Mouse (Mus musculus) MEL (cell line): Measurements from ENCODE around the gene Ncln. TPM values are rescaled to one million over a fixed set of nuclear protein-coding genes. Genes with fewer than 3 reads are reported as not detected.
A peak's percentile ranks its signal among the peaks of the same experiment; 100 is the strongest.

Experiments used
- DNase-seq: peaks from one replicate; pipeline ENCODE4 v3.0.0; 2011; ENCODE audit warnings: low read depth, low spot score
- H3K27ac ChIP-seq: 2 replicates; pipeline ENCODE4 v1.5.1; 2012; ENCODE audit warnings: low read depth, mild to moderate bottlenecking, control low read depth, low read length, moderate library complexity; ENCODE audit not compliant: control insufficient read depth
- H3K27me3 ChIP-seq, 2 experiments: fragments of 150-350 bp in 1 of 2; sonication (generic) in 1 of 2; 2 replicates each; pipeline ENCODE4 v1.6.1; 2012; ENCODE audit warnings: low read length in 2 of 2, mild to moderate bottlenecking in 2 of 2, improper control_type of control experiment in 1 of 2, moderate library complexity in 1 of 2; ENCODE audit not compliant: insufficient read depth in 2 of 2, control insufficient read depth in 1 of 2
- H3K36me3 ChIP-seq, 2 experiments: 2 replicates each; pipeline ENCODE4 v1.6.1; 2012 to 2014; ENCODE audit warnings: low read length in 2 of 2, improper control_type of control experiment in 1 of 2, inconsistent platforms in 1 of 2, mild to moderate bottlenecking in 1 of 2; ENCODE audit not compliant: insufficient read depth in 2 of 2, control insufficient read depth in 1 of 2
- H3K4me1 ChIP-seq, 2 experiments: fragments of 150-350 bp in 1 of 2; sonication (generic) in 1 of 2; 2 replicates each; pipeline ENCODE4 v1.6.1; 2012; ENCODE audit warnings: low read length in 2 of 2, improper control_type of control experiment in 1 of 2, mild to moderate bottlenecking in 1 of 2; ENCODE audit not compliant: insufficient read depth in 2 of 2, control insufficient read depth in 1 of 2
- H3K4me3 ChIP-seq, 2 experiments: fragments of 150-350 bp in 1 of 2; sonication (generic) in 1 of 2; 2 replicates each; pipeline ENCODE4 v1.5.1; 2012; ENCODE audit warnings: low read depth in 2 of 2, low read length in 2 of 2, mild to moderate bottlenecking in 2 of 2, moderate library complexity in 2 of 2, control low read depth in 1 of 2, improper control_type of control experiment in 1 of 2; ENCODE audit not compliant: control insufficient read depth in 1 of 2, insufficient read depth in 1 of 2
- H3K79me2 ChIP-seq: 2 replicates; pipeline ENCODE4 v1.6.1; 2012; ENCODE audit warnings: mild to moderate bottlenecking, low read length, moderate library complexity; ENCODE audit not compliant: control insufficient read depth, poor library complexity, insufficient read depth
- H3K9ac ChIP-seq: 2 replicates; pipeline ENCODE4 v1.6.1; 2012; ENCODE audit warnings: low read depth, mild to moderate bottlenecking, control low read depth, low read length, moderate library complexity; ENCODE audit not compliant: control insufficient read depth, poor library complexity, severe bottlenecking
- H3K9me3 ChIP-seq: fragments of 150-350 bp; sonication (generic); replicated peaks from 2 replicates; pipeline ENCODE4 v1.6.1; 2012; ENCODE audit warnings: mild to moderate bottlenecking, low read length, improper control_type of control experiment, moderate library complexity; ENCODE audit not compliant: insufficient read depth
- BHLHE40 ChIP-seq: IDR thresholded peaks from 2 replicates; pipeline ENCODE4 v1.6.1; 2012; ENCODE audit warnings: low read depth, mild to moderate bottlenecking, inconsistent platforms, low read length, improper control_type of control experiment, borderline replicate concordance
- CTCF ChIP-seq, 3 experiments: IDR thresholded peaks in 2 of 3; conservative IDR thresholded peaks in 1 of 3; 2 replicates each; pipeline ENCODE4 v1.5.1; 2011 to 2012; ENCODE audit warnings: low read length in 3 of 3, low read depth in 2 of 3, mild to moderate bottlenecking in 2 of 3, improper control_type of control experiment in 1 of 3, inconsistent platforms in 1 of 3, mixed read lengths in 1 of 3, moderate library complexity in 1 of 3; ENCODE audit not compliant: control insufficient read depth in 1 of 3, insufficient read depth in 1 of 3, poor library complexity in 1 of 3, severe bottlenecking in 1 of 3
- EP300 ChIP-seq, 2 experiments: IDR thresholded peaks; 2 replicates each; pipeline ENCODE4 v1.6.1; 2011; ENCODE audit warnings: improper control_type of control experiment in 2 of 2, low read length in 2 of 2, low read depth in 1 of 2, mild to moderate bottlenecking in 1 of 2
- ETS1 ChIP-seq: IDR thresholded peaks from 2 replicates; pipeline ENCODE4 v1.6.1; 2012; ENCODE audit warnings: low read depth, mild to moderate bottlenecking, inconsistent platforms, low read length, improper control_type of control experiment, moderate library complexity
- GATA1 ChIP-seq: IDR thresholded peaks from 2 replicates; pipeline ENCODE4 v1.6.1; 2011; ENCODE audit warnings: low read depth, low read length, improper control_type of control experiment
- HCFC1 ChIP-seq: IDR thresholded peaks from 2 replicates; pipeline ENCODE4 v1.6.1; 2012; ENCODE audit warnings: low read depth, mild to moderate bottlenecking, inconsistent platforms, low read length, improper control_type of control experiment, moderate library complexity
- MXI1 ChIP-seq: IDR thresholded peaks from 2 replicates; pipeline ENCODE4 v1.6.1; 2011; ENCODE audit warnings: mild to moderate bottlenecking, low read depth, low read length, improper control_type of control experiment
- MYB ChIP-seq: IDR thresholded peaks from 2 replicates; pipeline ENCODE4 v1.6.1; 2011; ENCODE audit warnings: mild to moderate bottlenecking, low read depth, low read length, improper control_type of control experiment
- NRF1 ChIP-seq: IDR thresholded peaks from 2 replicates; pipeline ENCODE4 v1.6.1; 2014; ENCODE audit warnings: low read depth, mild to moderate bottlenecking, inconsistent platforms, low read length, improper control_type of control experiment, moderate library complexity; ENCODE audit not compliant: poor library complexity, insufficient read depth, severe bottlenecking
- POLR2AphosphoS5 ChIP-seq: IDR thresholded peaks from 2 replicates; pipeline ENCODE4 v1.6.1; 2012; ENCODE audit warnings: low read depth, borderline replicate concordance, mild to moderate bottlenecking, inconsistent platforms, low read length, moderate library complexity, mixed read lengths
- RCOR1 ChIP-seq: IDR thresholded peaks from 2 replicates; pipeline ENCODE4 v1.6.1; 2012; ENCODE audit warnings: low read depth, mild to moderate bottlenecking, inconsistent platforms, low read length, improper control_type of control experiment
- SIN3A ChIP-seq: IDR thresholded peaks from 2 replicates; pipeline ENCODE4 v1.6.1; 2012; ENCODE audit warnings: low read length, improper control_type of control experiment, inconsistent platforms
- SMC3 ChIP-seq: IDR thresholded peaks from 2 replicates; pipeline ENCODE4 v1.6.1; 2011; ENCODE audit warnings: low read depth, low read length, improper control_type of control experiment
- TAL1 ChIP-seq: IDR thresholded peaks from 2 replicates; pipeline ENCODE4 v1.6.1; 2012; ENCODE audit warnings: mild to moderate bottlenecking, inconsistent platforms, low read length, moderate library complexity, mixed read lengths
- TCF12 ChIP-seq: IDR thresholded peaks from 2 replicates; pipeline ENCODE4 v1.6.1; 2014; ENCODE audit warnings: low read depth, mild to moderate bottlenecking, inconsistent platforms, low read length, improper control_type of control experiment, moderate library complexity
- ZKSCAN1 ChIP-seq: IDR thresholded peaks from 2 replicates; pipeline ENCODE4 v1.6.1; 2012; ENCODE audit warnings: low read depth, mild to moderate bottlenecking, inconsistent platforms, low read length, improper control_type of control experiment, moderate library complexity
- ZNF384 ChIP-seq: IDR thresholded peaks from 2 replicates; pipeline ENCODE4 v1.6.1; 2012; ENCODE audit warnings: low read depth, mild to moderate bottlenecking, inconsistent platforms, low read length, improper control_type of control experiment
- polyA plus RNA-seq, 2 experiments: library from polyadenylated mRNA; stranded (reverse) in 1 of 2; unstranded in 1 of 2; fragments of >175 nt in 1 of 2; fragments of >200 nt in 1 of 2; gene quantifications; 2 replicates each; pipeline versions ENCODE4 v1.2.1 to v1.2.4; 2012; ENCODE audit warnings: low replicate concordance in 2 of 2, low read depth in 1 of 2; ENCODE audit not compliant: insufficient read length in 2 of 2, insufficient read depth in 1 of 2, missing spikeins in 1 of 2
- total RNA-seq: library from RNA; depleted of rRNA; stranded (reverse); fragments of 300-350 nt; gene quantifications from 2 replicates; pipeline ENCODE4 v1.2.3, GENCODE M21; 2012

Ncln gene
- total and polyA plus RNA-seq, 3 experiments, result 136 to 276 (median 215) TPM

- DNase-seq, result peak; percentile 76
- Histone ChIP-seq H3K27me3 (no peaks in the 10 kb centered on the region), H3K9me3 (no peaks in the 10 kb centered on the region), H3K27ac (peak overlapping the region; percentile 67)
- no peak for TF ChIP-seq ZKSCAN1
- peak; percentile 28 for TF ChIP-seq SIN3A
- TF ChIP-seq RCOR1, result peak; percentile 59
- no peak for TF ChIP-seq POLR2AphosphoS5
- peak; percentile 79 for TF ChIP-seq TCF12
- TF ChIP-seq MYB, result peak; percentile 81
- TF ChIP-seq NRF1, result no peak
- peak; percentile 79 for TF ChIP-seq TAL1
- peak; percentile 77 for TF ChIP-seq GATA1
- peak; percentile 12; the same call in 1 of the 2 replicates for TF ChIP-seq ETS1
- peak; percentile 75 to 91 for TF ChIP-seq EP300 (IDR thresholded peaks at IDR 0.05; ENCODE audit: low read depth in 1 of 2, low read length in 2 of 2)
- no peak for TF ChIP-seq SMC3
- peak; percentile 5; the same call in 1 of the 2 replicates for TF ChIP-seq MXI1
- no peak for TF ChIP-seq ZNF384
- TF ChIP-seq, all 39 proteins: peak for 9
- H3K4me1 ChIP-seq, result peaks cover 10 to 37% of the 10 kb centered on the region in 2 experiments
- H3K9ac ChIP-seq, result no peak overlapping the region; the same call in 1 of the 2 replicates
- H3K36me3 ChIP-seq, result peaks cover 0 to 27% of the 10 kb centered on the region in 2 experiments; a peak in 2 of 4 replicates
- peaks cover 11% of the 10 kb centered on the region for H3K79me2 ChIP-seq
- no peak overlapping the region for H3K4me3 ChIP-seq
These were observed 23.2 kb upstream of the Ncln start for GRCm38 (mm10) chr10:81519227-81519977.

DNA sequence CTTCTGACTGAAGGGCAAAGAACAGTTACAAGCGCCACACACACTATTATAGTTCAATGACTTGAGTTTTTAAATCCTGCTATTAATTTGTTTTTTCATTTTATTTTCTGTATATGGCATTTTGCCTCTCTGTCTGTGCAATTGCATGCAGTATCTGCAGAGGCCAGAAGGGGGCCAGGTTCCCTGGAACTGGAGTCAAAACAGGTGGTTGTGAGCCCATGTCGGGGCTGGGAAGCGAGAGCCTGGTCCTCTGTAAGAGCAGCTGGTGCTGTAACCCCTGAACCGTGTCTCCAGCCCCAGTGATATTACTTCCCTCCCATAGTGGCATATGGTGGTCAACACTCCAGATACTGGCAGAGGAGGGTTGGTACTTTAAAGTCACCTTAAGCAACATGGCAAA is 22.4 kb upstream of the Ncln start:
- H3K27me3 ChIP-seq, result no peaks in the 10 kb centered on the region
- no peak overlapping the region for H3K4me3 ChIP-seq
- no peaks in the 10 kb centered on the region for H3K9me3 ChIP-seq
- H3K9ac ChIP-seq, result no peak overlapping the region
- peaks cover 10 to 37% of the 10 kb centered on the region in 2 experiments for H3K4me1 ChIP-seq
- peak overlapping the region; percentile 67 for H3K27ac ChIP-seq
- DNase-seq, result peak; percentile 75
- H3K36me3 ChIP-seq, result peaks cover 0 to 27% of the 10 kb centered on the region in 2 experiments; a peak in 2 of 4 replicates
- TF ChIP-seq SIN3A, result peak; percentile 13; the same call in 1 of the 2 replicates
- TF ChIP-seq HCFC1, result no peak
- TF ChIP-seq SMC3, result 0 out of 2 replicates have a peak, but pooled peaks have one; percentile 3
- no peak for TF ChIP-seq BHLHE40
- TF ChIP-seq CTCF (IDR thresholded peaks at IDR 0.05 in 2 of 3, conservative IDR thresholded peaks at IDR 0.05 in 1 of 3; ENCODE audit: control insufficient read depth in 1 of 3, insufficient read depth in 1 of 3, low read depth in 2 of 3, low read length in 3 of 3, poor library complexity in 1 of 3, severe bottlenecking in 1 of 3), result peak; percentile 51 to 59 (median 53)
- TF ChIP-seq, all 39 proteins: peak for 3
- H3K79me2 ChIP-seq, result peaks cover 8% of the 10 kb centered on the region
